Mouse (Mus musculus) liver, adult 2 months (tissue): ENCODE results near the gene Timp3.

Experiments
- CTCF ChIP-seq: fragments of 200-500 bp; IDR thresholded peaks from 2 replicates; pipeline ENCODE4 v1.5.1; 2011; ENCODE audit warnings: low read depth, low read length, control low read depth
- POLR2A ChIP-seq: fragments of 200-500 bp; IDR thresholded peaks from 2 replicates; pipeline ENCODE4 v1.6.1; 2011; ENCODE audit warnings: low read length, control low read depth; ENCODE audit not compliant: insufficient read depth; ENCODE audit errors: extremely low read depth

GRCm38 (mm10) chr10:86279579-86280168 is 20.5 kb upstream of the Timp3 start:
- TF ChIP-seq POLR2A (no peak), CTCF (no peak)
